Mouse (Mus musculus) myocyte (in vitro differentiated cells): ENCODE measurements around the gene Macrod2.

Source experiments
- CEBPB ChIP-seq: IDR thresholded peaks from 2 replicates; pipeline ENCODE4 v1.6.1; 2011; ENCODE audit warnings: mild to moderate bottlenecking, moderate library complexity; ENCODE audit not compliant: poor library complexity, insufficient read depth, severe bottlenecking
- E2F4 ChIP-seq: IDR thresholded peaks from one replicate; pipeline ENCODE4 v1.6.1; 2011; ENCODE audit warnings: mild to moderate bottlenecking, control low read depth, moderate library complexity; ENCODE audit not compliant: insufficient read depth
- MAX ChIP-seq: IDR thresholded peaks from one replicate; pipeline ENCODE4 v1.6.1; 2011; ENCODE audit warnings: low read depth, mild to moderate bottlenecking, control low read depth
- MYOD1 ChIP-seq, 3 experiments: IDR thresholded peaks; one replicate each; pipeline ENCODE4 v1.6.1; 2011; ENCODE audit warnings: control low read depth in 2 of 3, low read depth in 2 of 3, mild to moderate bottlenecking in 2 of 3, moderate library complexity in 1 of 3; ENCODE audit not compliant: insufficient read length in 2 of 3, control insufficient read depth in 1 of 3
- POLR2A ChIP-seq: IDR thresholded peaks from one replicate; pipeline ENCODE4 v1.6.1; 2011; ENCODE audit warnings: low read depth, mild to moderate bottlenecking, control low read depth, moderate library complexity; ENCODE audit not compliant: insufficient read length
- POLR2AphosphoS2 ChIP-seq: IDR thresholded peaks from one replicate; pipeline ENCODE4 v1.6.1; 2011; ENCODE audit warnings: low read depth, control low read depth; ENCODE audit not compliant: insufficient read length
- TCF12 ChIP-seq: IDR thresholded peaks from one replicate; pipeline ENCODE4 v1.6.1; 2011; ENCODE audit warnings: mild to moderate bottlenecking, control low read depth; ENCODE audit not compliant: poor library complexity, insufficient read depth, severe bottlenecking
- TCF3 ChIP-seq: IDR thresholded peaks from one replicate; pipeline ENCODE4 v1.6.1; 2011; ENCODE audit warnings: low read depth, control low read depth; ENCODE audit not compliant: insufficient read length
- USF1 ChIP-seq: IDR thresholded peaks from one replicate; pipeline ENCODE4 v1.6.1; 2011; ENCODE audit warnings: low read depth, mild to moderate bottlenecking, control low read depth, moderate library complexity

GRCm38 (mm10) chr2:141886694-141887474, 1491.8 kb downstream of the Macrod2 start:
- TF ChIP-seq USF1 (no peak), POLR2A (no peak), POLR2AphosphoS2 (no peak), MYOD1 (IDR thresholded peaks at IDR 0.05; ENCODE audit: control insufficient read depth in 1 of 3, insufficient read length in 2 of 3, low read depth in 2 of 3) (no peak), E2F4 (no peak), MAX (no peak), CEBPB (no peak), TCF12 (no peak), TCF3 (no peak)
